Mouse (Mus musculus) kidney, postnatal 10 days (tissue): ENCODE results near the gene Mbip.

Experiments used
- DNase-seq: peaks from one replicate; pipeline ENCODE4 v3.0.0; 2021; ENCODE audit warnings: mixed read lengths

Gene Mbip

DNA sequence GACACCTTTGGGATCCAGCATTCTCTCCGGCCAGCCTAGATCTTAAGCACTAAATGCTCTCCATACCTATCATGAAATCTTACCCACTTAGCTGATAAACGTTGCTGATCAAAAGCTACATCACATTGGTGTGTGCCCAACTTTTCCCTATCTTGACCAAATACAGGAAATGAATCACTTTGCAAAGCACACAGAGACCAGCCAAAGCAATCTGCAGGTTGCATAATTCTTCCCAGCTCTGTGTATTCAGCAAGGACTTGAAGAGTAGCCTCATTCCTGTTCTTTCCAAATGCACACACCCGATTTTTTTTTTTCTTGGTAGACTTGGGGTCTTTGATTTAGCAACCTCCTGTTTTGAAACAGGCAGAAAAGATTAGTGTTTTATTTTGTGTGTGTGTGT is 57.1 kb downstream of the Mbip start:
- no peak for DNase-seq

DNA sequence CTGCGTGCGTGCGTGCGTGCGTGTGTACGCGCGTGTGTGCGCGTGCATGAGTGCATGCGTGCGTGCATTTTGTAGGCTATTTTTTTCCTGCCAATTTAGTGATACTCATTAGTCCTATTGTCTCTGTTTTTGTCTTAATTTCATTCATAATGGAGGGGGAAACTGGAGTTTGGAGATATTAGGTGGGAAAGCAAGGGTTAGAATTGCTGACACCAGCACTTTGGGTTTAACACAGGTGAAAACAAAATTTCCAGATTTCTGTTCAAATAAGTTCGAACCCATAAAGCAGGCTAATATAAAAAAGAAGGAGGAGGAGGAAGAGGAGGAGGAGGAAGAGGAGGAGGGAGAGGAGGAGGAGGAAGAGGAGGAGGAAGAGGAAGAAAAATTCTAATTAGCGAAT is 58.9 kb downstream of the Mbip start:
- DNase-seq: no peak

DNA sequence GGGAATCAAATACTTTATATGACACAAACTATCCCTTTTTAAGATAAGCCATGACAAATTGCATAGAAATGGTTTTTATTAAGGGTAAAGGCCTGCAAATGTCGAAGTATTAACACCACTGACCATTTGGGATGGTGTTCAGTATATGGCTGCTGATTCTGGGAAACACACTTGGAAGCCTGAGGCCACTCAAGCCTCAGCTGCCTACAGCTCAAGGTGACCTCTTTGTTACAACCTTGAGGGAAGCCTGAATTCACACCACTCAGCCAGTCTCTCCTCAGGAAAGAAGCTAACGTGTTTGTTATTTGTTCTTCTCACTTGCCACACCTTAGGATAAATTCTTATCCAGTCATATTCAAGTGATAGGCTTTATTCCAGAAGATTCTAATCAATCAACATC is 61.5 kb downstream of the Mbip start:
- no peak for DNase-seq

DNA sequence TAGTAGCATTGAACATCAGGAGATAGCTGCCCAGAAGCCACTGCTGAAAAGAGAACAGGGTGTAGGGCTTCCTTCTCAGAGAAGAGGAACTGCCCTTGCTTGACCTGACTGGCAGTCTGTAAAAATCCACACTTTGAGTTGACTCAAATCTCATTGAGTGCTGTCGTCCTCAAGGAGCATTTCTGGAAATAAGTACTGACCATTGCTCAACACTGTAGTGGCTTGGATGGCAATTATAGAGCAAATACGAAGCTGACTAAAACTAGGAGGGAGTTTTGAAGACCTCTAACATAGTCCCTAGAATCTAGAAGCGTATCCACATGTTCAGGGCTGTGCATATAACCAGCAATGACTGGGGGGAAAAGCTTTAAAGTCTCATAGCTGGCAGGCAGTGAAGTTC is 64.0 kb downstream of the Mbip start:
- no peak for DNase-seq
